Mouse (Mus musculus): Measurements from ENCODE around the gene Cyp2d11.

GRCm38 (mm10) chr15:82402741-82403140 lies 8.9 kb upstream of the Cyp2d11 start:
- no peak for TF ChIP-seq POLR2A (IDR thresholded peaks at IDR 0.05; ENCODE audit: borderline replicate concordance, insufficient read depth, low read length)
- no peak for TF ChIP-seq CTCF (IDR thresholded peaks at IDR 0.05; ENCODE audit: borderline replicate concordance, insufficient read depth, low read depth, low read length)
